Mouse (Mus musculus): ENCODE measurements around the gene Rbm46. TPM values are rescaled to one million over a fixed set of nuclear protein-coding genes. Genes with fewer than 3 reads are reported as not detected.

Rbm46 gene
- not detected for total RNA-seq (2023)

DNA sequence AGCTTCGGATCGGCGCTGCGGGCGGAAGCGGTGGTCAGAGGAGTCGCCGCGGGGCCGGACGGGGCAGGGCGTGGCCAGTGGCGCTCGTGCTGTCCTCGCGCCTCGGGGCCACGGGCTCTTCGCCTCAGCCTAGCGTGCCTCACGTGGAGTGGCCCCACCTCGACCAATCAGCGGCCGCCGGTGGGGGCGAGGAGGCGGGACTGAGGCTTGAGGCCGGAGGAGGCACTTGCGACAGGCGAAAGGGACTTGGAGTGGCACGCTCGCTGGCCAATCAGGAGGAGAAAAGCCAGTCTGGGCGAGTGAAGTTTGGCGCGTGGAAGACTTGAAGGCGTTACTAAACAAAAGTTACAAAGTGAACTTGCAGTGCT lies at the start of gene Rbm46:
Gene Rbm46 (minus strand): TSS at position 112 of the 368 bp plus-strand sequence.

DNA sequence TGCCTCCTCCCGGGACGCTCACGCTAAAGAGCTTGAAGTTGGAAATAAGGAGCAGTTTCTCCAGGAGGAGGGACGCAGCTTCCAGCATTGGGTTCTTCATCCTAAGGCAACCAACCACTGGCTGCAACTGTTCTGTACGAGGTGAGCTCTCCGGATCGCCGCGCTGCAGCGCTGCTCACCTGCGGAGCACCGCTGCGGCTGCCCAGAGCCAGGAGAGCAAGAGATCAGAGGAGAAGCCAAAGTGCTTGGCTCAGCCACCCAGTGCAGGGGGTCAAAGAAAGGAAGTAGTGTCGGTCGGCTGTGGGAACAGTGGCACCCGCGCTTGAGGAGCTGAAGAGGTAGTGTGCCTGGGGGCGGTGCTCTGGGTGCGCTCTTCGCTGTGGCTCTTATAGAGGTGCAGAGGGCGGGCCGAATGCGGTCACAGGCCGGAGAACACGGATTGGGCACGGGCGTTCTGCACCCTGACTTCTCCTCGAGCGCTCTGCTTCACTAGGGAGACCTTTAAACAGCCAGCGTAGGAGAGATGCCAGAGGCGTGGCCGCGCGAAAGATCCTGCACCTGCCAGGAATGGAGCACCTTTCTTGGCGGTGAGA lies 27.4 kb upstream of the Rbm46 start, which contains the start of gene Lrat:
Gene Lrat (minus strand): TSS at position 361 of the 593 bp plus-strand sequence.

Other genes starting within 250 kb of the Rbm46 start
- not detected for gene Lrat, start 27.5 kb upstream of the Rbm46 start, total RNA-seq (2023)
- not detected for gene Fgg, start 131.2 kb upstream of the Rbm46 start, total RNA-seq (2023)
- gene Fga, start 149.6 kb upstream of the Rbm46 start, total RNA-seq (2023): not detected
- not detected for gene Fgb, start 173.4 kb upstream of the Rbm46 start, total RNA-seq (2023)
- gene Plrg1, start 179.0 kb upstream of the Rbm46 start, total RNA-seq (2023): 10 to 100 TPM; 69.0 to 69.7 TPM

All from B cell, adult 67 days (primary cell).